Mouse (Mus musculus): ENCODE data around the gene Gdf9.

DNA sequence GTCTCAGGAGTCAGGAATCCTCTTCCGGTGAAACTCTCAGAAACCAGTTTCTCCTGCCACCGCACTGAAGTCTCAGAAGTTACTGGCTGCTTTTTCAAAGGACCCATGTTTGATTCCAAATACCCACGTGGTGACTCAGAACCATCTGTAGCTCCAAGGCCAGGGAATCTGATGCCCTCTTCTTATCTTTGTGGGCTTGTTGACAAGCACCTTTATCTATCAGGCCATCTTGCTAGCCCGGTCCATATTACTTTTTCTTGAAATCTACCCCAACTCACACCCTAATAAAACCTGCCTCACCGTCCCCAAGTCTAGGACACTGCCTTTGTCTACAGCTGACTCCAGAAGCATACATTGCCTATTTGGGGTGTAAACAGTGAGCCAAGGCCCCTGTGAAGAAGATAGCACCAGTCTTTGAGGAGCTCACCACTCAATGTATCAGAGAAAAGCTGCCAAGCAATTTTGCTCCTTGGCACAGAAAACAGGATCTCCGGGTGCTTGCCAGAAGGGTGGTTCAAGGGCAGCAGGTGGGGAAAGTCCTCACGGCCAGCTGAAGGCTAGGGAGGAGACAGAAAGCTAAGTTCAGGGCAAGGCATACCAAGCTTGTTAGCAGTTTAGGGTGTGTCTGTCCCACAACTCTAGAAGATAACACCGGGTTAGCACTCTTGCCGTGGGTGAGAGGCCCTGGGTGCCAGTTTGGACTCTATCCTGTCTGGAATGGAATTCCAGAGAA is 52.5 kb downstream of the Gdf9 start:
- TF ChIP-seq CTCF (IDR thresholded peaks at IDR 0.05; ENCODE audit: low read depth): no peak
- TF ChIP-seq EP300 (IDR thresholded peaks at IDR 0.05; ENCODE audit: low read depth): no peak

Measured in heart, postnatal 0 days (tissue).